11 mouse cellular contexts compared by ENCODE assay signal in the genomic region with DNA sequence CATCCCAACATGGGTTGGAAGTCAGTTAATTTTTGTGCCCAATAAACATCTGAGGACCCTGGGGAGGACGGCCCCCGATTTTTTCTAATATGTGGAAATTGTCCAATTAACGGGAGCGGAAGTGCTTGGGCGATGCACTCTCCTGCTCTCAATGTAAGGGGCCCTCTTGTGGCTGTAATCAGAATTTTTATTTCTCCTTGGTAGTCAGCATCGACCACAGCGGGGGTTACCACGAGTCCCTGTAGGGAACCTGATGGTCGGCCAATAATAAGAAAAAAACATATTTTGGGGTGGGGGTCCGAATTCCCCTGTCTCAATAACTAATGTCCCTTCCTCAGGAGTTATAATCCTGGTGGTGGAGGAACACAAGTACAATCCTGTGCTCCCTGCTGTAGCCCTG. TPM values are rescaled to one million over a fixed set of nuclear protein-coding genes. Genes with fewer than 3 reads are reported as not detected.
"Had no signal": no experiment of that assay in that cellular context is flagged by ENCODE, and none has a peak within 500 bp of the region (broad histone marks: within the 10 kb centered on the region; RNA-seq: fewer than 3 reads in every experiment).

No protein-coding gene starts in this region.

RNA-seq across cellular contexts. Expression of a gene that starts 28.6 kb away (rescaled TPM):
- total RNA-seq: layer of hippocampus, postnatal 36 days; left cerebral cortex, postnatal 36 days; megakaryocyte progenitor cell, adult 5-6 weeks; neutrophil, adult 5-6 weeks had no signal
- polyA plus RNA-seq: kidney, embryonic 15.5 days; limb, embryonic 12.5 days; liver, embryonic 14.5 days; lung, postnatal 0 days; midbrain, embryonic 14.5 days; neural tube, embryonic 12.5 days; stomach, postnatal 0 days had no signal
